Mouse (Mus musculus) CH12.LX (cell line): ENCODE data around the gene AC141477.1. TPM values are rescaled to one million over a fixed set of nuclear protein-coding genes. Genes with fewer than 3 reads are reported as not detected.

Experiments
- DNase-seq: peaks from one replicate; pipeline ENCODE4 v3.0.0-alpha.2; 2013; ENCODE audit errors: extremely low read depth
- H3K27ac ChIP-seq: 2 replicates; pipeline ENCODE4 v1.5.1; 2012; ENCODE audit warnings: low read depth, mild to moderate bottlenecking, control low read depth, moderate library complexity; ENCODE audit not compliant: insufficient read depth
- H3K27me3 ChIP-seq: replicated peaks from 2 replicates; pipeline ENCODE3; 2012; ENCODE audit warnings: inconsistent platforms
- H3K36me3 ChIP-seq, 2 experiments: replicated peaks in 1 of 2; 2 replicates each; pipeline versions ENCODE3 to v1.6.1; 2012; ENCODE audit warnings: inconsistent platforms in 1 of 2, low read length in 1 of 2, mild to moderate bottlenecking in 1 of 2, mixed read lengths in 1 of 2, moderate library complexity in 1 of 2; ENCODE audit not compliant: control insufficient read depth in 1 of 2, insufficient read depth in 1 of 2
- H3K4me1 ChIP-seq, 2 experiments: 2 replicates each; pipeline ENCODE4 v1.6.1; 2012; ENCODE audit warnings: inconsistent platforms in 1 of 2, moderate library complexity in 1 of 2; ENCODE audit not compliant: insufficient read depth in 2 of 2, control insufficient read depth in 1 of 2
- H3K4me2 ChIP-seq: 2 replicates; pipeline ENCODE4 v1.6.1; 2012; ENCODE audit warnings: low read depth, mild to moderate bottlenecking, control low read depth; ENCODE audit not compliant: poor library complexity, insufficient read depth, severe bottlenecking
- H3K4me3 ChIP-seq, 3 experiments: fragments of 150-350 bp in 1 of 3; sonication (generic) in 1 of 3; replicated peaks in 1 of 3; 2 replicates each; pipeline versions ENCODE3 to v1.5.1; 2011 to 2012; ENCODE audit warnings: low read depth in 2 of 3, low read length in 2 of 3, mild to moderate bottlenecking in 2 of 3, moderate library complexity in 2 of 3, control low read depth in 1 of 3, improper control_type of control experiment in 1 of 3, inconsistent platforms in 1 of 3, mixed read lengths in 1 of 3; ENCODE audit not compliant: poor library complexity in 1 of 3
- H3K79me2 ChIP-seq: replicated peaks from 2 replicates; pipeline ENCODE4 v1.6.1; 2012; ENCODE audit warnings: mild to moderate bottlenecking, moderate library complexity; ENCODE audit not compliant: control insufficient read depth, poor library complexity, insufficient read depth, severe bottlenecking; ENCODE audit errors: extremely low read depth
- H3K9ac ChIP-seq: 2 replicates; pipeline ENCODE4 v1.6.1; 2012; ENCODE audit warnings: low read depth, mild to moderate bottlenecking, control low read depth, moderate library complexity; ENCODE audit not compliant: insufficient read depth
- H3K9me3 ChIP-seq: replicated peaks from 2 replicates; pipeline ENCODE3; 2012; ENCODE audit warnings: low read length, inconsistent platforms, mixed read lengths
- BHLHE40 ChIP-seq: IDR thresholded peaks from 2 replicates; pipeline ENCODE4 v1.6.1; 2011; ENCODE audit warnings: mild to moderate bottlenecking, low read depth, low read length, improper control_type of control experiment
- CHD1 ChIP-seq: IDR thresholded peaks from 2 replicates; pipeline ENCODE4 v1.6.1; 2012; ENCODE audit warnings: low read depth, low read length, improper control_type of control experiment, inconsistent platforms
- CHD2 ChIP-seq: IDR thresholded peaks from 2 replicates; pipeline ENCODE4 v1.6.1; 2011; ENCODE audit warnings: low read length, improper control_type of control experiment
- E2F4 ChIP-seq: IDR thresholded peaks from 2 replicates; pipeline ENCODE4 v1.6.1; 2011; ENCODE audit warnings: low read depth, low read length, improper control_type of control experiment; ENCODE audit not compliant: insufficient replicate concordance
- ELF1 ChIP-seq: IDR thresholded peaks from 2 replicates; pipeline ENCODE4 v1.6.1; 2014; ENCODE audit warnings: low read depth, mild to moderate bottlenecking, inconsistent platforms, low read length, improper control_type of control experiment
- EP300 ChIP-seq: IDR thresholded peaks from 2 replicates; pipeline ENCODE4 v1.6.1; 2011; ENCODE audit warnings: low read length, improper control_type of control experiment
- HCFC1 ChIP-seq: IDR thresholded peaks from 2 replicates; pipeline ENCODE4 v1.6.1; 2012; ENCODE audit warnings: low read depth, mild to moderate bottlenecking, inconsistent platforms, low read length, improper control_type of control experiment
- IRF4 ChIP-seq: IDR thresholded peaks from 2 replicates; pipeline ENCODE4 v1.6.1; 2014; ENCODE audit warnings: low read depth, mild to moderate bottlenecking, inconsistent platforms, low read length, improper control_type of control experiment
- JUN ChIP-seq: IDR thresholded peaks from 2 replicates; pipeline ENCODE4 v1.6.1; 2011; ENCODE audit warnings: low read depth, mild to moderate bottlenecking, low read length, improper control_type of control experiment, moderate library complexity; ENCODE audit not compliant: insufficient read depth
- JUND ChIP-seq: conservative IDR thresholded peaks from 2 replicates; pipeline ENCODE4 v1.6.1; 2011; ENCODE audit warnings: low read depth, low read length, improper control_type of control experiment
- MAFK ChIP-seq: IDR thresholded peaks from 2 replicates; pipeline ENCODE4 v1.6.1; 2011; ENCODE audit warnings: low read length, improper control_type of control experiment; ENCODE audit not compliant: insufficient replicate concordance
- MAX ChIP-seq: IDR thresholded peaks from 2 replicates; pipeline ENCODE4 v1.6.1; 2011; ENCODE audit warnings: low read length, improper control_type of control experiment
- MAZ ChIP-seq: IDR thresholded peaks from 2 replicates; pipeline ENCODE4 v1.6.1; 2012; ENCODE audit warnings: low read depth, mild to moderate bottlenecking, inconsistent platforms, low read length, improper control_type of control experiment, moderate library complexity
- MEF2A ChIP-seq: IDR thresholded peaks from 2 replicates; pipeline ENCODE4 v1.6.1; 2014; ENCODE audit warnings: low read depth, mild to moderate bottlenecking, inconsistent platforms, low read length, improper control_type of control experiment, borderline replicate concordance
- MYC ChIP-seq: IDR thresholded peaks from 2 replicates; pipeline ENCODE4 v1.6.1; 2011; ENCODE audit warnings: low read depth, mild to moderate bottlenecking, improper control_type of control experiment, low read length
- NELFE ChIP-seq: IDR thresholded peaks from 2 replicates; pipeline ENCODE4 v1.6.1; 2011; ENCODE audit warnings: low read depth, low read length, improper control_type of control experiment
- NRF1 ChIP-seq: IDR thresholded peaks from 2 replicates; pipeline ENCODE4 v1.6.1; 2014; ENCODE audit warnings: low read depth, mild to moderate bottlenecking, inconsistent platforms, low read length, improper control_type of control experiment, moderate library complexity
- PAX5 ChIP-seq: IDR thresholded peaks from 2 replicates; pipeline ENCODE4 v1.6.1; 2012; ENCODE audit warnings: low read length, inconsistent platforms, mixed read lengths
- POLR2AphosphoS2 ChIP-seq: IDR thresholded peaks from 2 replicates; pipeline ENCODE4 v1.6.1; 2011; ENCODE audit warnings: low read depth, low read length, improper control_type of control experiment
- RCOR1 ChIP-seq: conservative IDR thresholded peaks from 2 replicates; pipeline ENCODE4 v1.6.1; 2012; ENCODE audit warnings: low read depth, mild to moderate bottlenecking, inconsistent platforms, low read length, improper control_type of control experiment
- SIN3A ChIP-seq: IDR thresholded peaks from 2 replicates; pipeline ENCODE4 v1.6.1; 2012; ENCODE audit warnings: low read length, improper control_type of control experiment, inconsistent platforms
- SMC3 ChIP-seq: IDR thresholded peaks from 2 replicates; pipeline ENCODE4 v1.6.1; 2011; ENCODE audit warnings: low read depth, low read length, improper control_type of control experiment
- UBTF ChIP-seq: IDR thresholded peaks from 2 replicates; pipeline ENCODE4 v1.6.1; 2012; ENCODE audit warnings: low read depth, mild to moderate bottlenecking, inconsistent platforms, low read length, improper control_type of control experiment, moderate library complexity
- USF1 ChIP-seq: IDR thresholded peaks from 2 replicates; pipeline ENCODE4 v1.6.1; 2014; ENCODE audit warnings: low read depth, mild to moderate bottlenecking, inconsistent platforms, low read length, improper control_type of control experiment
- USF2 ChIP-seq: conservative IDR thresholded peaks from 2 replicates; pipeline ENCODE4 v1.6.1; 2011; ENCODE audit warnings: low read depth, low read length, improper control_type of control experiment
- ZC3H11A ChIP-seq: IDR thresholded peaks from 2 replicates; pipeline ENCODE4 v1.6.1; 2012; ENCODE audit warnings: low read depth, mild to moderate bottlenecking, inconsistent platforms, low read length, improper control_type of control experiment
- ZKSCAN1 ChIP-seq: IDR thresholded peaks from 2 replicates; pipeline ENCODE4 v1.6.1; 2012; ENCODE audit warnings: low read depth, inconsistent platforms, low read length, improper control_type of control experiment, borderline replicate concordance
- ZMIZ1 ChIP-seq: IDR thresholded peaks from 2 replicates; pipeline ENCODE4 v1.6.1; 2012; ENCODE audit warnings: low read depth, mild to moderate bottlenecking, inconsistent platforms, low read length, improper control_type of control experiment
- ZNF384 ChIP-seq: IDR thresholded peaks from 2 replicates; pipeline ENCODE4 v1.6.1; 2012; ENCODE audit warnings: low read depth, low read length, improper control_type of control experiment, inconsistent platforms
- dilution Hi-C: fragments of 300-500 bp; cut with MboI; formaldehyde crosslinking; loops from 2 replicates; pipeline ENCODE4 v1.14.3; 2020; ENCODE audit warnings: low sequenced_read_pairs; ENCODE audit not compliant: extremely low pct_unique_long_range_greater_than_20kb, extremely low pct_ligation_motif_present
- in situ Hi-C: fragments of 300-500 bp; cut with MboI; formaldehyde crosslinking; loops from 3 replicates; pipeline ENCODE4 v1.14.3; 2019; ENCODE audit warnings: low sequenced_read_pairs, low pct_ligation_motif_present, low pct_unique_long_range_greater_than_20kb, mixed read lengths
- polyA plus RNA-seq: library from polyadenylated mRNA; unstranded; fragments of >175 nt; gene quantifications from 2 replicates; pipeline ENCODE4 v1.2.1, GENCODE M21; 2012; ENCODE audit warnings: low read depth; ENCODE audit not compliant: insufficient read length
- total RNA-seq, 2 experiments: library from RNA; depleted of rRNA; stranded (reverse); fragments of 300-350 nt in 1 of 2; fragments of >200 nt in 1 of 2; gene quantifications; 2 replicates each; pipeline ENCODE4 v1.2.3; 2012 to 2014

AC141477.1 gene
- total RNA-seq (2012; rRNA removed) (not detected in 2 replicates), total RNA-seq (2014; rRNA removed) (not detected in 2 replicates), polyA plus RNA-seq (3.5 TPM in 1 of 2 replicates, not detected in the other)

DNA sequence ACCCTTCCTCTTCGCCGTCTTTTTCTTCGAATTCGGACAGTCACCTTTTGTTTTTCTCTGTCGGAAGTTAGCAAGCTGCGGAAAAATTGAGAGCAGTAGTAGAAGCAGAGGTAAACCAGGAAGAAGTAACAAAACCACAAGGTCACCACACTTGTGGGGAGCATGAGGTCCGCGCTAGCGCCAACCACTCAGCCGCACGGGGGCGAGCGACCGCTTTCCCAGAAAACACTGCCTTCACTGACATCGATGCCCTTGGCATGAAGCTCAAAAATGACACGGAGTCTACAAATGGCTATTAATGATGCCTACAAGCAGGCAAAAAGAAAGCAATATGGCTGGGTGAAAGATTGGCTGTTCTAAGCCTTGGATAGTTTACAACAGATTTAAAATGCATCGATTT lies at the start of gene AC141477.1:
Gene AC141477.1 (minus strand): TSS at position 164 of the 400 bp plus-strand sequence.
- dilution Hi-C loops (no loop called here), in situ Hi-C loops (no loop called here)
- H3K27ac ChIP-seq: no peak within 1 kb of the TSS
- no peak within 1 kb of the TSS for H3K4me3 ChIP-seq
- H3K79me2 ChIP-seq: peaks cover 15% of the 10 kb centered on the region
- H3K9ac ChIP-seq: peak within 1 kb of the TSS; percentile 75; the same call in 1 of the 2 replicates
- H3K9me3 ChIP-seq: no peaks in the 10 kb centered on the region
- DNase-seq: no peak
- no peaks in the 10 kb centered on the region for H3K27me3 ChIP-seq
- TF ChIP-seq NELFE (no peak), BHLHE40 (no peak), USF2 (no peak), SIN3A (no peak), MEF2A (no peak), MAX (no peak), ZC3H11A (no peak), CHD2 (no peak), E2F4 (no peak), RCOR1 (no peak), JUND (no peak), ELF1 (no peak), EP300 (no peak), CHD1 (no peak), NRF1 (no peak), PAX5 (no peak), UBTF (no peak), SMC3 (no peak)
- peaks cover 10 to 20% of the 10 kb centered on the region in 2 experiments for H3K4me1 ChIP-seq
- H3K4me2 ChIP-seq: peak within 1 kb of the TSS; percentile 94; the same call in 1 of the 2 replicates
- peaks cover 36 to 61% of the 10 kb centered on the region in 2 experiments for H3K36me3 ChIP-seq

DNA sequence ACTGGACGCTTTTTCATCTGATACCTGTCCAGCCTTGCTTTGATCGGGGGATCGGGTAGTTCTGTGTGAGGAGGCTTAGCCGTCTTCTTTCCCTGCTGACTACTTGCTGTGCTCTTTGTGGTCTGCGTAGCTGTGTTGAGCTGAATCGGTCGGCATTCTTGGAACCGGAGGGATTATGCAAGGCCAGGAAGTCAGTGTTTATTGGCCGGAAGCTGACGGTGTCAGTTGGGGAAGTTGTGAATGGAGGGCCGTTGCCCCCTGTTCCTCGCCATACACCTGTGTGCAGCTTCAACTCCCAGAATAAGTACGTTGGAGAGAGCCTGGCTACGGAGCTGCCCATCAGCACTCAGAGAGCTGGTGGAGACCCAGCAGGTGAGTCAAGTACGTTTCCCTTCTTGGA lies 49.0 kb upstream of the AC141477.1 start:
- no peaks in the 10 kb centered on the region for H3K27me3 ChIP-seq
- H3K79me2 ChIP-seq: no peaks in the 10 kb centered on the region
- in situ Hi-C loops: no loop called here
- H3K36me3 ChIP-seq: peaks cover 74 to 90% of the 10 kb centered on the region in 2 experiments
- H3K4me1 ChIP-seq: peaks cover 9 to 11% of the 10 kb centered on the region in 2 experiments; a peak in 3 of 4 replicates
- no peak overlapping the region for H3K4me3 ChIP-seq
- no peak for DNase-seq
- H3K9ac ChIP-seq: no peak overlapping the region
- TF ChIP-seq MAX (no peak), ZKSCAN1 (no peak), SIN3A (no peak), MAZ (no peak), CHD1 (no peak), EP300 (no peak), JUND (no peak), ZMIZ1 (no peak), USF1 (no peak), IRF4 (no peak), PAX5 (no peak), ZC3H11A (no peak), MAFK (no peak), MYC (no peak), HCFC1 (no peak), POLR2AphosphoS2 (no peak), JUN (no peak), UBTF (no peak), SMC3 (no peak), ZNF384 (no peak)
- H3K27ac ChIP-seq: no peak overlapping the region
- dilution Hi-C loops: no loop called here
- H3K4me2 ChIP-seq: no peak overlapping the region
- no peaks in the 10 kb centered on the region for H3K9me3 ChIP-seq
